Mouse (Mus musculus): Measurements from ENCODE around the gene Olfr609. TPM values are rescaled to one million over a fixed set of nuclear protein-coding genes. Genes with fewer than 3 reads are reported as not detected.
"Not testable (repeated sequence)": the region's sequence is repeated elsewhere in the genome, so short reads cannot be mapped to it uniquely, and the experiment has no call there.

Olfr609 gene
- not detected in 2 replicates for polyA plus RNA-seq (2012; rRNA removed)

DNA sequence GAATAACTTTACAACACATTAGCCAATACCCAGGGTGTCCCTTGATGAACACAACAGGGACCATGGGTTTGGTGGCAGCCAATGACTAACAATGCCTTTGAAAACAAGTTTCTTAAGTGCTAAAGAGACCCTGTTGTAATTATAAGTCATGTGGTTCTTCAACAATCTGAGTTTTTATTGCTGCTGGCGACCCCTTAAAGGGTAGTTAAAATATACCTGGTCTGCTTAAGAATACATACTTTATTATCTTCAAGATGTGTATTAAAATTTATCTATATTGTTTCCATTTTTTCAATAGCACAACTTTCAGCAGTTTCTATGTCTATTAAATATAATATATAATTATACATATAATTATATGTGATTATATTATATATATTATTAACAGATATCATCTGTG lies at the start of gene Olfr609:
Olfr609 (minus strand) TSS at position 101 of the 400 bp plus-strand sequence.
- Histone ChIP-seq H3K36me3 (ENCODE audit: control insufficient read depth, insufficient read depth, low read length) (no peaks in the 10 kb centered on the region), H3K4me3 (ENCODE audit: low read depth, low read length) (no peak within 1 kb of the TSS), H3K4me1 (ENCODE audit: control insufficient read depth, insufficient read depth, insufficient read length, low read length) (no peaks in the 10 kb centered on the region), H3K27me3 (ENCODE audit: control insufficient read depth, insufficient read depth, low read length) (no peaks in the 10 kb centered on the region), H3K27ac (ENCODE audit: insufficient read depth, low read depth, low read length) (no peak within 1 kb of the TSS)
- 44% methylated on average over 1 of the region's 1 CpGs for WGBS
- TF ChIP-seq POLR2A (IDR thresholded peaks at IDR 0.05; ENCODE audit: low read depth, low read length), result no peak
- TF ChIP-seq CTCF (IDR thresholded peaks at IDR 0.05; ENCODE audit: extremely low read depth, insufficient read length, insufficient replicate concordance, low read depth, low read length), result no peak

DNA sequence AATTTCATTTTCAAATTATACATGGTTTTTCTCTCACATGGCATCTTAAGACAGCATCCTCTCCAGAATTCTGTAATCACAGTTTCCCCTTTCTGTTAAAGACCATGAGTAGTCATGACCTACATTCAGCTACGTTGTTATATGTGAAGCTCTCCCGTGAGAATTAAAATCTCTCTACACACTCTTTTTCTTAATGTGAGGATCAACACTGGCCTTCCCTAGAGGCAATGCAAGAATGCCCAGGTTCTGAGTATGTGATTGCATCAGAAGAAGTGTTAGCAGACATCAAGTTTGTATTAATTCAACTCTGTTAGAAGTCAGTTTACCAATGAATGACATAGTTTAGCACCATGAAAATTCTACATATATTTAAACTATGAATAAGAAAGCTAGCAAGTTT lies 44.8 kb upstream of the Olfr609 start, which contains the start of gene Olfr612:
Olfr612 (minus strand) TSS at position 101 of the 400 bp plus-strand sequence.
- H3K4me3 ChIP-seq (ENCODE audit: low read depth, low read length); H3K4me1 ChIP-seq (ENCODE audit: control insufficient read depth, insufficient read depth, insufficient read length, low read length); H3K27ac ChIP-seq (ENCODE audit: insufficient read depth, low read depth, low read length); H3K36me3 ChIP-seq (ENCODE audit: control insufficient read depth, insufficient read depth, low read length); H3K27me3 ChIP-seq (ENCODE audit: control insufficient read depth, insufficient read depth, low read length): not testable (repeated sequence)
- WGBS, result 79% methylated on average over 2 of the region's 2 CpGs

GRCm38 (mm10) chr7:103520746-103521145 lies 22.9 kb upstream of the Olfr609 start, which contains the start of gene Olfr611:
TSS of gene Olfr611 (minus strand) at chr7:103520846.
- not testable (repeated sequence) for H3K4me3 ChIP-seq (ENCODE audit: low read depth, low read length); H3K36me3 ChIP-seq (ENCODE audit: control insufficient read depth, insufficient read depth, low read length); H3K27me3 ChIP-seq (ENCODE audit: control insufficient read depth, insufficient read depth, low read length); H3K4me1 ChIP-seq (ENCODE audit: control insufficient read depth, insufficient read depth, insufficient read length, low read length); H3K27ac ChIP-seq (ENCODE audit: insufficient read depth, low read depth, low read length)
- WGBS, result 49% methylated on average over 1 of the region's 1 CpGs

DNA sequence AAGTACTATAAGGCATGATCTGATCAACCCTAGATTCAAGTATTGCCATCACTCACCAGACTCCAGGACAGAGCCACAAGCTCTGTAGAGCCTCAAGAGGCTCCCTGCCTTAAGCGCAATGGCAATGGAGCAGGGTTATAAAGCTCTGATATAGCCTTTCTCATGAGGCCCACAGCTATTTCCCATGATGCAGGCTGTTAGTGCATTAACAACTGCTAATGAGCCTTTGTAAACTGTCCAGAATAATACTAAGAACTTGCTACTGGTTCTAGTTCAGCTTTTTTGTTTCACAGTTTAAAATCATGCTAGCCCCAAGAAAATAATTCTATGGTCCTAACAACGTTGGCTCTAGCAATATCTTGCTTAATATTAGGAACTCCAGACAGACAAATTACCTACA lies 14.2 kb upstream of the Olfr609 start, which contains the start of gene Olfr610:
Olfr610 (minus strand) TSS at position 101 of the 400 bp plus-strand sequence.
- no peak within 1 kb of the TSS for H3K27ac ChIP-seq (ENCODE audit: insufficient read depth, low read depth, low read length)
- no peaks in the 10 kb centered on the region for H3K27me3 ChIP-seq (ENCODE audit: control insufficient read depth, insufficient read depth, low read length)
- 80% methylated on average over 2 of the region's 2 CpGs for WGBS
- H3K36me3 ChIP-seq (ENCODE audit: control insufficient read depth, insufficient read depth, low read length), result no peaks in the 10 kb centered on the region
- H3K4me3 ChIP-seq (ENCODE audit: low read depth, low read length), result no peak within 1 kb of the TSS
- TF ChIP-seq CTCF (IDR thresholded peaks at IDR 0.05; ENCODE audit: extremely low read depth, insufficient read length, insufficient replicate concordance, low read depth, low read length) (no peak), POLR2A (IDR thresholded peaks at IDR 0.05; ENCODE audit: low read depth, low read length) (no peak)
- H3K4me1 ChIP-seq (ENCODE audit: control insufficient read depth, insufficient read depth, insufficient read length, low read length), result no peaks in the 10 kb centered on the region

DNA sequence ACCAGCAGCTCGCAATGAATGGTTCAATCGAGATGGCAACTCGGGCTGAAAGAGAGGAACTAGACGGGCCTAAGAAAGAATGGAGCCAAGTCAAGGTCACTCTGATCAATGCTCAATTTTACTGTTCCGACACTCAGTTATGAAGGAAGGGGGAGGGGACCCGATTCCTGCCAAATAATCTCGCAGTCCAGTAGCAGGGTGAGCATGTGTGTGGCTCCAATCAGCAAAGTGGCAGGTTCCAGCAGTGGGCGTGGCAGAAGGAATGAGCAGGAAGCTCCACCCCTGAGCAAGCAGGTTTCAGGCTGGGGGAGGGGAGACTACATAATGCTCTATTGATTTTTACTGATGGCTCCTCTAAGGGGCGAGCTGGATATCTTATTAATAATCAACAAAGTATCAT lies 20.8 kb downstream of the Olfr609 start:
- H3K27me3 ChIP-seq (ENCODE audit: control insufficient read depth, insufficient read depth, low read length); H3K36me3 ChIP-seq (ENCODE audit: control insufficient read depth, insufficient read depth, low read length); H3K4me3 ChIP-seq (ENCODE audit: low read depth, low read length): not testable (repeated sequence)

GRCm38 (mm10) chr7:103469577-103469976 lies 28.3 kb downstream of the Olfr609 start, which contains the start of gene Olfr608:
TSS of gene Olfr608 (plus strand) at chr7:103469877.
- Histone ChIP-seq H3K4me1 (ENCODE audit: control insufficient read depth, insufficient read depth, insufficient read length, low read length) (no peaks in the 10 kb centered on the region), H3K4me3 (ENCODE audit: low read depth, low read length) (no peak within 1 kb of the TSS), H3K36me3 (ENCODE audit: control insufficient read depth, insufficient read depth, low read length) (no peaks in the 10 kb centered on the region), H3K27ac (ENCODE audit: insufficient read depth, low read depth, low read length) (no peak within 1 kb of the TSS), H3K27me3 (ENCODE audit: control insufficient read depth, insufficient read depth, low read length) (no peaks in the 10 kb centered on the region)
- TF ChIP-seq CTCF (IDR thresholded peaks at IDR 0.05; ENCODE audit: extremely low read depth, insufficient read length, insufficient replicate concordance, low read depth, low read length) (no peak), POLR2A (IDR thresholded peaks at IDR 0.05; ENCODE audit: low read depth, low read length) (no peak)

More for the DNA sequence above, 20.8 kb downstream of the Olfr609 start:
- not testable (repeated sequence) for H3K4me1 ChIP-seq (ENCODE audit: control insufficient read depth, insufficient read depth, insufficient read length, low read length); H3K27ac ChIP-seq (ENCODE audit: insufficient read depth, low read depth, low read length)
- WGBS, result 68% methylated on average over 9 of the region's 9 CpGs

- Histone ChIP-seq H3K36me3 (ENCODE audit: control insufficient read depth, insufficient read depth, low read length) (no peaks in the 10 kb centered on the region), H3K27me3 (ENCODE audit: control insufficient read depth, insufficient read depth, low read length) (no peaks in the 10 kb centered on the region), H3K27ac (ENCODE audit: insufficient read depth, low read depth, low read length) (no peak overlapping the region), H3K4me3 (ENCODE audit: low read depth, low read length) (no peak overlapping the region), H3K4me1 (ENCODE audit: control insufficient read depth, insufficient read depth, insufficient read length, low read length) (no peaks in the 10 kb centered on the region)
- 87% methylated on average over 5 of the region's 5 CpGs for WGBS
- TF ChIP-seq POLR2A (IDR thresholded peaks at IDR 0.05; ENCODE audit: low read depth, low read length), result no peak
- TF ChIP-seq CTCF (IDR thresholded peaks at IDR 0.05; ENCODE audit: extremely low read depth, insufficient read length, insufficient replicate concordance, low read depth, low read length), result no peak
Measured at GRCm38 (mm10) chr7:103460590-103460989, 37.3 kb downstream of the Olfr609 start.

DNA sequence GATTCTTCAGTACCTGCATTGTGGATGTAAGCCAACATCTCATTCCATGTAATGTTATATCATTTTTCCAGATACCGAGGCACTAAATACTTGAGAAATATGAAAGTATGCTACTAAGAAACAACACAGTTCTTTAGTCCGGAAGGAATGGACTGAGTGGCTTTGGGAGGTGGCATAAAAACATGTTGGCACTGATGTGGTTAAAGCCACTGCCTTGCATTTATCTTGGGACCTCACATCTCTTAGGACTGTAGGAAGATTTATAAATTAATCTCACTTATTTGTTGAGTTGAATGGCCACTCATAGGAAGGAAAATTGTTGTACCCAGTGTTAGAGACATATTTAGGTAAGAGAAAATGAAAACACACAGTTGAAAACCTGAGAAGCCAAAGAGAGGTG lies 49.1 kb downstream of the Olfr609 start, which contains the start of gene Olfr606:
Olfr606 (plus strand) TSS at position 301 of the 400 bp plus-strand sequence.
- H3K27me3 ChIP-seq (ENCODE audit: control insufficient read depth, insufficient read depth, low read length), result no peaks in the 10 kb centered on the region
- no peak within 1 kb of the TSS for H3K27ac ChIP-seq (ENCODE audit: insufficient read depth, low read depth, low read length)
- H3K4me1 ChIP-seq (ENCODE audit: control insufficient read depth, insufficient read depth, insufficient read length, low read length), result no peaks in the 10 kb centered on the region
- no peaks in the 10 kb centered on the region for H3K36me3 ChIP-seq (ENCODE audit: control insufficient read depth, insufficient read depth, low read length)
- no peak within 1 kb of the TSS for H3K4me3 ChIP-seq (ENCODE audit: low read depth, low read length)
- 93% methylated on average over 2 of the region's 2 CpGs for WGBS
- TF ChIP-seq CTCF (IDR thresholded peaks at IDR 0.05; ENCODE audit: extremely low read depth, insufficient read length, insufficient replicate concordance, low read depth, low read length) (no peak), POLR2A (IDR thresholded peaks at IDR 0.05; ENCODE audit: low read depth, low read length) (no peak)
